ENCODE assay signal across 1 mouse cellular context in genomic region chr7:75147174-75147573, GRCm38 (mm10).
TF ChIP-seq lines count a peak whose summit lies in the region.

No protein-coding gene starts in this region.

TF ChIP-seq in CH12.LX, 34 proteins besides CTCF, POLR2A, EP300 and RAD21 (continued from another document):
- no peak for TF ChIP-seq USF2 (conservative IDR thresholded peaks at IDR 0.05; ENCODE audit: low read depth, low read length)
- no peak for TF ChIP-seq MEF2A (IDR thresholded peaks at IDR 0.05; ENCODE audit: borderline replicate concordance, low read depth, low read length)
